Mouse (Mus musculus) spleen, adult 2 months (tissue): ENCODE results near the gene Gbf1. TPM values are rescaled to one million over a fixed set of nuclear protein-coding genes. Genes with fewer than 3 reads are reported as not detected.
"Not testable (repeated sequence)": the region's sequence is repeated elsewhere in the genome, so short reads cannot be mapped to it uniquely, and the experiment has no call there.

Source experiments
- DNase-seq, 2 experiments: peaks; one replicate each; pipeline versions ENCODE4 v3.0.0 to v3.0.0-alpha.2; 2012 to 2021; ENCODE audit warnings: low spot score in 2 of 2, low read depth in 1 of 2
- H3K27ac ChIP-seq: fragments of 200-500 bp; 2 replicates; pipeline ENCODE4 v1.5.1; 2012; ENCODE audit warnings: low read length, inconsistent platforms; ENCODE audit not compliant: insufficient read depth
- H3K27me3 ChIP-seq: fragments of 200-500 bp; 2 replicates; pipeline ENCODE4 v1.6.1; 2012; ENCODE audit warnings: mild to moderate bottlenecking, moderate library complexity, low read length, inconsistent platforms; ENCODE audit not compliant: control insufficient read depth, insufficient read depth
- H3K36me3 ChIP-seq: fragments of 200-500 bp; 2 replicates; pipeline ENCODE4 v1.6.1; 2012; ENCODE audit warnings: mild to moderate bottlenecking, low read length, inconsistent platforms; ENCODE audit not compliant: control insufficient read depth, insufficient read depth
- H3K4me1 ChIP-seq: fragments of 200-500 bp; 2 replicates; pipeline ENCODE4 v1.6.1; 2011; ENCODE audit warnings: inconsistent platforms; ENCODE audit not compliant: control insufficient read depth, insufficient read depth, insufficient read length
- H3K4me3 ChIP-seq: fragments of 200-500 bp; 2 replicates; pipeline ENCODE4 v1.5.1; 2011; ENCODE audit warnings: mild to moderate bottlenecking, inconsistent platforms; ENCODE audit not compliant: insufficient read depth, insufficient read length; ENCODE audit errors: extremely low read depth
- CTCF ChIP-seq: fragments of 200-500 bp; IDR thresholded peaks from 2 replicates; pipeline ENCODE4 v1.5.1; 2011; ENCODE audit warnings: mild to moderate bottlenecking, inconsistent platforms; ENCODE audit not compliant: insufficient read depth, insufficient read length, insufficient replicate concordance; ENCODE audit errors: extremely low read depth
- POLR2A ChIP-seq: fragments of 200-500 bp; IDR thresholded peaks from 2 replicates; pipeline ENCODE4 v1.6.1; 2011; ENCODE audit warnings: low read depth, low read length, inconsistent platforms
- WGBS: fragments of 180-500 bp; shearing (Covaris S2); methylation state at CpG from one replicate; pipeline ENCODE4 v1.1.7; 2018; 5-methylcytosine and 5-hydroxymethylcytosine counted together
- polyA plus RNA-seq: library from polyadenylated mRNA; depleted of rRNA; stranded (reverse); fragments of >200 nt; gene quantifications from 2 replicates; pipeline ENCODE4 v1.2.3, GENCODE M21; 2012

The Gbf1 gene
- polyA plus RNA-seq, 1 experiment, result 67.7 TPM

- Histone ChIP-seq H3K27ac (no peak overlapping the region), H3K36me3 (no peaks in the 10 kb centered on the region), H3K4me1 (no peaks in the 10 kb centered on the region), H3K4me3 (no peak overlapping the region), H3K27me3 (no peaks in the 10 kb centered on the region)
- WGBS, result 85% methylated on average over 6 of the region's 6 CpGs
- TF ChIP-seq POLR2A (no peak), CTCF (no peak)
- DNase-seq, result no peak
These were observed 31.4 kb upstream of the Gbf1 start for GRCm38 (mm10) chr19:46120872-46121271.

GRCm38 (mm10) chr19:46123876-46124275, 28.4 kb upstream of the Gbf1 start:
- no peak for DNase-seq
- H3K36me3 ChIP-seq, result no peaks in the 10 kb centered on the region
- 86% methylated on average over 3 of the region's 3 CpGs for WGBS
- no peak for TF ChIP-seq CTCF
- TF ChIP-seq POLR2A, result no peak
- H3K4me1 ChIP-seq, result no peaks in the 10 kb centered on the region
- no peak overlapping the region for H3K27ac ChIP-seq
- no peak overlapping the region for H3K4me3 ChIP-seq
- 0 out of 2 replicates have a peak, but pooled peaks cover 2% of the 10 kb centered on the region for H3K27me3 ChIP-seq

GRCm38 (mm10) chr19:46124651-46125050, 27.7 kb upstream of the Gbf1 start:
- Histone ChIP-seq H3K27ac (no peak overlapping the region), H3K4me3 (no peak overlapping the region), H3K27me3 (0 out of 2 replicates have a peak, but pooled peaks cover 2% of the 10 kb centered on the region), H3K36me3 (no peaks in the 10 kb centered on the region), H3K4me1 (no peaks in the 10 kb centered on the region)
- no peak for DNase-seq
- no peak for TF ChIP-seq POLR2A

- DNase-seq, result no peak
- Histone ChIP-seq H3K4me1 (no peaks in the 10 kb centered on the region), H3K36me3 (no peaks in the 10 kb centered on the region), H3K27ac (no peak overlapping the region), H3K27me3 (peaks cover 6% of the 10 kb centered on the region), H3K4me3 (no peak overlapping the region)
- 83% methylated on average over 4 of the region's 4 CpGs for WGBS
- TF ChIP-seq POLR2A, result no peak
These were observed 26.0 kb upstream of the Gbf1 start for GRCm38 (mm10) chr19:46126301-46126700.

- not testable (repeated sequence) for H3K4me1 ChIP-seq, DNase-seq, H3K27ac ChIP-seq, H3K4me3 ChIP-seq, H3K36me3 ChIP-seq, H3K27me3 ChIP-seq
- 71% methylated on average over 6 of the region's 6 CpGs for WGBS
These were observed 22.6 kb upstream of the Gbf1 start for GRCm38 (mm10) chr19:46129737-46130136.

- no peak for TF ChIP-seq CTCF
- TF ChIP-seq POLR2A, result no peak
- no peak overlapping the region for H3K27ac ChIP-seq
- H3K4me3 ChIP-seq, result no peak overlapping the region
- no peak for DNase-seq
- H3K4me1 ChIP-seq, result peaks cover 13% of the 10 kb centered on the region
- peaks cover 14% of the 10 kb centered on the region for H3K27me3 ChIP-seq
- 9% methylated on average over 7 of the region's 8 CpGs for WGBS
- H3K36me3 ChIP-seq, result no peaks in the 10 kb centered on the region
These were observed 21.0 kb upstream of the Gbf1 start for GRCm38 (mm10) chr19:46131283-46131682.

- Histone ChIP-seq H3K4me3 (no peak within 1 kb of the TSS), H3K27ac (no peak within 1 kb of the TSS), H3K27me3 (peaks cover 14% of the 10 kb centered on the region), H3K36me3 (no peaks in the 10 kb centered on the region), H3K4me1 (peaks cover 16% of the 10 kb centered on the region)
- no peak for TF ChIP-seq POLR2A
- no peak for TF ChIP-seq CTCF
- WGBS, result 2% methylated on average over 31 of the region's 31 CpGs
- DNase-seq, result no peak
These were observed 20.4 kb upstream of the Gbf1 start, which contains the start of gene Elovl3 for GRCm38 (mm10) chr19:46131694-46132525. Elovl3 (plus strand) TSS chr19:46131897.
